Mouse (Mus musculus): Measurements from ENCODE around the gene Crtac1. TPM values are rescaled to one million over a fixed set of nuclear protein-coding genes. Genes with fewer than 3 reads are reported as not detected.

Gene Crtac1
- total and polyA plus RNA-seq, 3 experiments, result 0.15 TPM; not detected in 2

DNA sequence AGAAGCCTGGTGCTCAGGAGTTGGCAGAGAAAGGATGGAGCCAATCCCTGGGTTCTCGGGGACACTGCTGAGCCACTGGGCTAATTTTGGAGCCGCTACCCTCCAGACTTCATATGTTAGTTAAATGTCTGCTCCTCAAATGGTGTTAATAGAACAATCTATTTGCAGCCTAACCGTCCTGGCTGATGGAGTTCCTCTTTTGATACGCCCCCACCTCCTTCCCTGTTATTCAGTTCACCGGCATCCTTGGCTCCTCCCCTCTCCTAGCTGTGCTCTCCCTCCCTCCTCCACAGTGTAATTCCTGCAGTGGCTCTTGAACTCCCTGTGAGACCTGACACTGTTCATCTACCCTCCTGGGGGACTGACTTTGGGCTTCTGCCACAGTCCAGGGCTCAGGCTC lies 185.0 kb downstream of the Crtac1 start:
- Histone ChIP-seq H3K9me3 (replicated peaks; ENCODE audit: insufficient read depth, low read length) (no peaks in the 10 kb centered on the region), H3K36me3 (ENCODE audit: control insufficient read depth in 1 of 2, insufficient read depth in 2 of 2, low read length in 2 of 2) (peaks cover 0 to 22% of the 10 kb centered on the region in 2 experiments; a peak in 2 of 4 replicates), H3K27ac (ENCODE audit: control insufficient read depth, low read depth, low read length) (peak overlapping the region; percentile 74), H3K27me3 (ENCODE audit: control insufficient read depth in 1 of 2, insufficient read depth in 2 of 2, low read length in 2 of 2) (no peaks in the 10 kb centered on the region), H3K4me1 (ENCODE audit: control insufficient read depth in 1 of 2, insufficient read depth in 2 of 2, low read length in 2 of 2) (peaks cover 4 to 56% of the 10 kb centered on the region in 2 experiments), H3K79me2 (ENCODE audit: control insufficient read depth, insufficient read depth, low read length, poor library complexity) (no peaks in the 10 kb centered on the region), H3K9ac (ENCODE audit: control insufficient read depth, low read depth, low read length, poor library complexity, severe bottlenecking) (peak overlapping the region; percentile 17), H3K4me3 (ENCODE audit: control insufficient read depth in 1 of 2, insufficient read depth in 1 of 2, low read depth in 2 of 2, low read length in 2 of 2) (peak overlapping the region; percentile 9 to 43; a peak in 2 of 4 replicates)
- peak; percentile 90 for DNase-seq (ENCODE audit: low read depth, low spot score)
- no peak for TF ChIP-seq ZKSCAN1 (IDR thresholded peaks at IDR 0.05; ENCODE audit: low read depth, low read length)
- peak; percentile 76 to 82 for TF ChIP-seq EP300 (IDR thresholded peaks at IDR 0.05; ENCODE audit: low read depth in 1 of 2, low read length in 2 of 2)
- TF ChIP-seq MAFK (IDR thresholded peaks at IDR 0.05; ENCODE audit: borderline replicate concordance, low read depth, low read length), result no peak
- TF ChIP-seq NRF1 (IDR thresholded peaks at IDR 0.05; ENCODE audit: insufficient read depth, low read depth, low read length, poor library complexity, severe bottlenecking), result no peak
- TF ChIP-seq GABPA (IDR thresholded peaks at IDR 0.05; ENCODE audit: low read depth, low read length), result no peak
- peak; percentile 31; the same call in 1 of the 2 replicates for TF ChIP-seq ETS1 (IDR thresholded peaks at IDR 0.05; ENCODE audit: low read depth, low read length)
- TF ChIP-seq MAZ (IDR thresholded peaks at IDR 0.05; ENCODE audit: low read depth, low read length), result peak; percentile 83; the same call in 1 of the 2 replicates
- no peak for TF ChIP-seq MYC (IDR thresholded peaks at IDR 0.05; ENCODE audit: low read depth, low read length)
- no peak for TF ChIP-seq CHD1 (IDR thresholded peaks at IDR 0.05; ENCODE audit: low read depth, low read length)
- no peak for TF ChIP-seq CHD2 (IDR thresholded peaks at IDR 0.05; ENCODE audit: low read length)
- TF ChIP-seq MYB (IDR thresholded peaks at IDR 0.05; ENCODE audit: low read depth, low read length), result peak; percentile 84
- no peak for TF ChIP-seq ELF1 (IDR thresholded peaks at IDR 0.05; ENCODE audit: low read depth, low read length)
- TF ChIP-seq MXI1 (IDR thresholded peaks at IDR 0.05; ENCODE audit: low read depth, low read length), result 0 out of 2 replicates have a peak, but pooled peaks have one; percentile 12
- no peak for TF ChIP-seq TAL1 (IDR thresholded peaks at IDR 0.05; ENCODE audit: low read length)
- peak; percentile 53; the same call in 1 of the 2 replicates for TF ChIP-seq TBP (IDR thresholded peaks at IDR 0.05; ENCODE audit: low read depth, low read length)
- TF ChIP-seq TCF12 (IDR thresholded peaks at IDR 0.05; ENCODE audit: low read depth, low read length), result peak; percentile 31; the same call in 1 of the 2 replicates
- no peak for TF ChIP-seq KAT2A (conservative IDR thresholded peaks at IDR 0.05; ENCODE audit: low read depth, low read length)
- TF ChIP-seq POLR2A (IDR thresholded peaks at IDR 0.05; ENCODE audit: control insufficient read depth in 1 of 2, insufficient read depth in 1 of 2, low read depth in 1 of 2, low read length in 2 of 2, poor library complexity in 1 of 2), result peak in 1 of 2 experiments; percentile 37; a peak in 1 of 4 replicates
- TF ChIP-seq POLR2AphosphoS2 (IDR thresholded peaks at IDR 0.05; ENCODE audit: low read length), result no peak
- no peak for TF ChIP-seq MEF2A (IDR thresholded peaks at IDR 0.05; ENCODE audit: extremely low read depth, insufficient replicate concordance, low read depth, low read length, poor library complexity, severe bottlenecking)
- no peak for TF ChIP-seq USF1 (IDR thresholded peaks at IDR 0.05; ENCODE audit: low read depth, low read length)

Measured in MEL (cell line).